Mouse (Mus musculus) cortical plate, adult 2 months (tissue): ENCODE data around the gene AC140267.1.

Source experiments
- CTCF ChIP-seq: fragments of 200-500 bp; IDR thresholded peaks from 2 replicates; pipeline ENCODE4 v1.5.1; 2011; ENCODE audit warnings: mild to moderate bottlenecking, control low read depth, low read length; ENCODE audit not compliant: insufficient read depth; ENCODE audit errors: extremely low read depth
- POLR2A ChIP-seq: fragments of 200-500 bp; IDR thresholded peaks from 2 replicates; pipeline ENCODE4 v1.6.1; 2011; ENCODE audit warnings: mild to moderate bottlenecking, low read length, control low read depth; ENCODE audit not compliant: insufficient read depth; ENCODE audit errors: extremely low read depth

DNA sequence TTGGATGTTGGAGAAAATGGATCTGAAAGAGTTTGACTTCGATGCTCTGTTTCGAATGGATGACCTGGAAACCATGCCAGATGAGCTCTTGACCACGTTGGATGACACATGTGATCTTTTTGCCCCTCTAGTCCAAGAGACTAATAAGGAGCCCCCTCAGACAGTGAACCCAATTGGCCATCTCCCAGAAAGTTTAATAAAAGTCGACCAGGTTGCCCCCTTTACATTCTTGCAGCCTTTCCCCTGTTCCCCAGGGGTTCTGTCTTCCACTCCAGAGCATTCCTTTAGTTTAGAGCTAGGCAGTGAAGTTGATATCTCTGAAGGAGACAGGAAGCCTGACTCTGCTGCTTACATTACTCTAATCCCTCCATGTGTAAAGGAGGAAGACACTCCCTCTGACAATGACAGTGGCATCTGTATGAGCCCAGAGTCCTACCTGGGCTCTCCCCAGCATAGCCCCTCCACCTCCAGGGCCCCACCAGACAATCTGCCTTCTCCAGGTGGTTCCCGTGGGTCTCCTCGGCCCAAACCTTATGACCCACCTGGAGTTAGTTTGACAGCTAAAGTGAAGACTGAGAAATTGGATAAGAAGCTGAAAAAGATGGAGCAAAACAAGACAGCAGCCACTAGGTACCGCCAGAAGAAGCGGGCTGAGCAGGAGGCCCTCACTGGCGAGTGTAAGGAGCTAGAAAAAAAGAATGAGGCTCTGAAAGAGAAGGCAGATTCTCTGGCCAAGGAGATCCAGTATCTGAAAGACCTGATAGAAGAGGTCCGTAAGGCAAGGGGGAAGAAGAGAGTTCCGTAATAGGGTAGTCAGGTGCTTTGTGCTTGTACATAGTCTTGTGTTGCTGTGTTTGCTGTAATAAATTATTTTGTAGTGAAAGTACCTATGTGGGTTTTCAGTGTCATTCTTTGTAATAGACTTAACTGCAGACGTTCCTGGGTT, 21.3 kb downstream of the AC140267.1 start:
- TF ChIP-seq CTCF (no peak), POLR2A (peak; percentile 23; the same call in 1 of the 2 replicates)
